Mouse (Mus musculus) left cerebral cortex, postnatal 4 days (tissue): Measurements from ENCODE around the gene Nim1k. TPM values are rescaled to one million over a fixed set of nuclear protein-coding genes. Genes with fewer than 3 reads are reported as not detected.

ENCODE experiments used
- DNase-seq: peaks from one replicate; pipeline ENCODE4 v3.0.0-alpha.2; 2022
- intact Hi-C: fragments of 180-260 bp; cut with DNase I; formaldehyde crosslinking; loops from one replicate; pipeline ENCODE4 v1.15.1; 2025
- total RNA-seq, 2 experiments: library from RNA; stranded (reverse); gene quantifications; 2 replicates each; pipeline ENCODE4 v1.2.3; 2021

The Nim1k gene
- total RNA-seq, result 10 to 100 TPM; 11.6 to 12.3 TPM

DNA sequence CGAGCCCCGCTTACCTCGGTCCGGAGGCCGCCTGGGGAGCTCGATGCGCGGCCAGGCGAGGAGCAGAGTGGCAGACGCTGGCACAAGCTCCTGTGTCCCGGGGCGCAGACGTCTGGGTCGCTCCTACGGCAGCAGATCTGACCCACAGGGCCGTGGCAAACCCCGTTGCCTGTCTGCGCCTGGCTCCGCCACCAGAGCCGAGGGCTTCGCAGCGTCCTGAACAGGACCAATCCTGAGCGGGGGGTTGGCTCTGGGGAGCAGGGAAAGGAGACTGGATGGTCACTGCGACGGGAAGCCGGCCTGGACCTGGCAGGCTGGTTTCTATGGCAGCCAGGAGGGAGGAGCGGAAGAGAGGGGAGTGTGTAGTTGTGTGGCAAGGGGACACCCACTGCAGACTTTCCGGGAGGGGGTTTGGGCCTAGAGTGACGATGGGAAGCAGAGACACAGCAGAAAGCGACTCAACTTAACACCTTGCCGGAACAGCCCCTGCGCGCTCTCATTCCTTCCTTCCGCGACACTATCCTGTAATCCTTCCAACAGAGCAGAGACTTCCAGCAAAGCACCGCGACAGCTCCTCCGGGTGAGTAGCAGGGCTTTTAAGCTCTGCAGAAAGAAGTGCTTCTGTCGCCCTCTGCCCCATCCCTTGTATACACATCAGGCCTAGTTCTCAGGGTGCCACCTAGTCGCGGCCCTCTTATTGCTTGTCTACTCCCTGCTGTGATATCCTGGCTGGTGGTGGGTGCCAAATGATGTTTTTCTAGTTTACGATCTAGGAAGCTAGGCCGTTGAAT, at the start of gene Nim1k:
TSS of gene Nim1k (minus strand) at position 202 of the 791 bp plus-strand sequence.
- DNase-seq, result peak; percentile 90
- intact Hi-C loops, result no loop called here

DNA sequence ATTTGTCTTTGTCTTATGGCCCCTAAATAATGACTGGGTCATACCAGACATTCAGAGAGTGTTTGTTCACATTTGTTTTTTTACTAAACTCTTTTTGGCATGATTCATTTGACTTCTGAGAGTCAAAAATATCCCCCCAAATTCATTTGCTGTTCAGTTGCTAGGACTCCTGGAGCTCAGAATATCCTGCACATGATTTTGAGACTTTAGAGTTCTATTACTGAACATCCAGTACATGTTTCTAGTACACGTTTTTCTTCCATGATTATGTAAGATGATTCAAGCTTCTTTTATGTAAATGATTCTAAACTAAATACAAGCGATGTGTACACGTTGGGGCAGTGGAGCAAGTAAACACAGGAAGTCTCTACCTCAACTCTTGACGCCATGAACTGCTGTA, 42.0 kb upstream of the Nim1k start:
- no peak for DNase-seq
- intact Hi-C loops, result no loop called here

DNA sequence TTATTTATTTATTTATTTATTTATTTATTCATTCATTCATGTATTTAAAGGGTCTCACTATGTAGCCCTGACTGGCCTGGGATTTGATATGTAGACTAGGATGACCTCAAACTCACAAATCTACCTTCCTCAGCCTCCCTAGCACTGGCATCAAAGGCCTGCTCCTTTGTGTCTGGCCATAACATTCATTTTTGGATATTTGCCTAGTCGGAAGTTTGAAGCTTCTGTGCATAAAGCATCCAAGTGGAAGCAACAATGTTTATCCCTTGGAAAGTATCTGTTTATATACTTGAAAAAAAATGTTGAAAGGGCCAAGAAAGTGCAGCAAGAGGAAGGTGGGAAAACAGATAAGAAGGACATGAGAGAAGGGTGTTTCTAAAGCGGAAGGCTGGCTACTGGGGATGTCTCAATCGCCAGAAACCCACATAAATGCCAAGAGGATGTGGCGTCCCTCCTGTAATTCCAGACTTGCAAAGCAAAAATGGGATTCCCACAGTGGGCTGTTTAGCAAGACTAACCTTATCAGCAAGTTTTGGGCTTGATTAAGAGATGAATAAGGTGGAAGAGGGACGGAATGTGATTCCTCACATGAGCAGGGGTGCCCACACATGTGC, 37.2 kb upstream of the Nim1k start:
- DNase-seq, result no peak
- intact Hi-C loops, result no loop called here

DNA sequence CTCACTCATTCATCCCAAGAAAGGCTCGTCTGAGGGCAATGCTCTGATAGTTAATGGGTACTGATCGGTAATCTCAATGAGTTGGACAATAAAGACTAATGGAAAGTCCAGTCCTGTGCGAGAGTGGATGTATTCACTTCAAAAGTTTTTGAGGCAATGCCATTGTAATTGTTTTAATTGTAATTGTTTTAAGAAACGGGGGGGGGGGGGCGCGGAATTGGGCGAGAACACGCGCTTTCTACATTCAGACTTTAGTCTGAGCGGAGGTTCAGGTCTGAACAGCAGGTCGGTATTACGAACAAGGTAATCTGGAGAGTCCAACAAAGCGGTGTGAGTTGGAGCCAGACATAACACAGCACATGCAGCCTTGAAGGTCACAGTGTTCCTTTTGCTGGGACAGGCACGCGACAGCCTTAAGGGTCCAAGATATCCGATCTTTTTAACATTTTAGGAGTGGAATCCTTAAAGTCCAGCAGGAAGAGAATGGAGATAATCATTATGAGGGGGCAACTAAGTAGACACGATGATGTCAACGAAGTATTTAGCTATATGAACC, 36.0 kb upstream of the Nim1k start:
- no peak for DNase-seq
- intact Hi-C loops, result no loop called here

DNA sequence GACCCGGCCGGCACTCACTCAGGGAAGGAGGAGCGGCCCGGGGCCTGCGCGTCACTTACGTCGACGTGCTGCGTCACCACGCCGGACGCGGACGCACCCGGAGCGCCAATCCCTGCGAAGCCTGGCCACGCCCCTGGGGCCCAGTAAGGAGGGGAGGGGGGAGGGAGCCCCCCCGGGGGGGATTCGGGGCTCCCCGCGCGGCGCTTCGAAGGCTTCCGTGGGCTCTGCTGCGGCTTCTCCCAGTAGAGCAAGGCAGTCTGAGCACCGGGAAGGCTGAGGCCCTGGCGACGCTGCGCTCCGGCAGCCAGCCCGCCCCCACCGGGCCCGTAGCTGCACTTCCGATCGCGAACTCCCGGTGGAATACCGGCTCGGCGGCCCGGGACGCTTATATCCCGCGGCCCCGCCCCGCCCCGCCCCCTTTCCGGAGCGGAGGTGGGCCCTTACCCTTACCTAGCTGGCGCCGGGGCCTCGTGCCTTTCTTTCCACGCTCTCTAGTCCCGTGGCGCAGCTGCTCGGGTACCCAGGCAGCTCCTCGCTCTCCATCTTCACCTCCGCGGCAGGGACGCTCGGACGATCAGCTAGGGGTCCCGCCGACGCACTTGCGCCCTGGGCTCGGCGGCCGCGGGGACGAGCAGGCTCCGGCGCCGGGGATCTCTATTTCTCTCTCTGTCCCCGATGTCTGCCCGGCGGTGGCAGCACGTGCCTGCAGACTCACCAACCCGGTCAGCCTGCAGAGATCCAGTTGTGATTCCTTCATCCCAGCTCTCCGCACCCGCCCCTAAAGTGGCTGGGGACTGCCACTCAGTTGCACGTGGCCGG, 35.3 kb upstream of the Nim1k start, which contains the start of gene Zfp131:
TSS of gene Zfp131 (minus strand) at position 129 of the 819 bp plus-strand sequence.
- intact Hi-C loops, result no loop called here
- DNase-seq, result peak; percentile 96

DNA sequence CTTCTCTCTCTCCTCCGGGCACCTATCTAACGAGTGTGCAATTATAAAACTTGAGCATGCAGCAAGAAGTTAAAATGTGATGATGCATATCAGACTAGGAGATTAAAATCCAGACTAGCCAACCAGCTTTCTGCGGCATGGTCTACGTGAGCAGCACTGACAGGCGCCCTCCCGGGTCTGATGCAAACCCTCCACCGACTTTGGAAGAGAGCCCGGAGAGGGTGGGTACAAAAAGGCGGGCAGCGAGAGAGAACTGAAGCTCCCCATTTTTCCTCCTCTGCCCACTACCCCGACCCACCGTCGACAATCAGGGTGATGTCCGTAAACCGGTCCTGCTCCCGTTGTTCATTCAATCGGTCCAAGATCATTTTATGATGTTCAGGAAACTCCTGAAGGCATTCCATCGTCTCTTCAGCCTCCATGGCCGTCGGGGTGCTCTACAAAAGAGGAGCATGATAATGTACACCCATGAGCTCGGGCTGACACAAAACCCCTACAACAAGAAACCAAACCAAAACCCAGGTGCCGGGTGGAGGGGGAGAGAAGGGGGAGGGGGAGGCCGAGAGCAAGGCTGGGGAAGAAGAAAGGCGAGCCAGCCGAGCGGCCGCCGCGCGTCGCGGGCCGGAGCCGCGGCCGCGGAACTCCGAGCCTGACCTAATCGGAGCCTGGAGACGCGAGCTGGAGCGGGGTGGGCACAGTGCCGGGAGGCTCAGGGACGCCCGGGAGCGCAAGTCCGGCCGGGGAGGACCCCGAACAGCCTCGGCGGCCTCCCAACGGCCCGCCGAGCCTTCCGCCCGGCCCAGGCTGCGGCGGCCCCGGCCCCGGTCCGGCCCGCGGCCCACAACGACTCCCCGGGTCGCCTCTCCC, 34.4 kb upstream of the Nim1k start:
- peak; percentile 86 for DNase-seq
- intact Hi-C loops, result no loop called here

DNA sequence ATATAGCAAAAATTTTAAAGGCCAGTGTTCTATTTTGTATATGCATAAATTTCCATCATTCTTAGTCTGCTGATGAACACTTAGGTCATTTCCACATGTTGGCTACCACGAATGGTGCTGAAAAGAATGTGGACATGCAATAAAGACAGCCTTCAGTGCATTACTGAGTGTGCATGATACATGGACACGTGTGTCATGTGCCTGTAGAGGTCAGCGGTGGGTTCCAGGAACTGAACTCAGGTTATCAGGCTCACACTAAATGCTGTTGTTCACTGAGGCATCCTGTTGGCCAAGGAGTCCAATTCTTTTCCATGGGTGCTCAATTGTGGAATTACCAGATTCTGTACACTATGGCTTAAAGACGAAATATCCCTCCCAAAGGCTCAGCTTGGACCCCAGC, 27.9 kb upstream of the Nim1k start:
- intact Hi-C loops, result no loop called here
- no peak for DNase-seq

DNA sequence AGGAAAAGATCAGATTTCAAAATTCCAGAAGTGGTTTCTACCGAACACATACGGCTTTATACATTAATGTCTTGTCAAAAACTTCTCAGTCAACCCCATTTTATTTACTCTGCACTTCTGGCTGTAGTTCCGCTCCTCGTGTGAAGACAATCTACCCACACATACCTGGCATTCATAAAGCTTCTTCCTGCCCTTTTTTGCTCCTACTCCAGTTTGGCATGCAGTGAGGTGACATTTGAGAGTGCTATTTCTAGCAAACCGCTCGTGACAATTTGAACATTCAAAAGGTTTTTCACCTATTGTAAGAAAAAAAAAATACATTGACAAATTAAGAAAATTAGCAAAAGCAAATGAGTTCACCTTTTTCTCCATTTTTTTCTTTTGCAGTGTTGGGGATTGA, 12.9 kb upstream of the Nim1k start:
- DNase-seq, result no peak
- intact Hi-C loops, result no loop called here

DNA sequence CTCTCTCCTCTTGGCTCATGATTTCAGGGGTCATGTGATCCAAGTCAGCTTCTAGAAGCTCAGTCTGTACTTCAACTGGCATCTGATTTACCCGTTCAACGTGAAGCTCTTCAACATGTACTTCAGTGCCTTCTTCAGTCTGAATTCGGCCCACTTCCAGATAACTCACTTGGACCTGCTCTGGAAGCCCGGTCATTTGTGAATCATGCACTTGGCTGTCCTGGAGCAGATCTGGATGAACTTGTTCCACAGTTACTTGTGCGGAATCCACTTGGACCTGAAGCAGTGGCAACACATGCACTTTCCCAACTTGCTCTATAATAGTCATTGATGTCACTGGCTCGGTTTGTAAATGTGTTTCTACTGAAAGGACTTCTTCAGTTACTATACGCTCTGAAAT, 10.8 kb upstream of the Nim1k start:
- no peak for DNase-seq
- intact Hi-C loops, result no loop called here

DNA sequence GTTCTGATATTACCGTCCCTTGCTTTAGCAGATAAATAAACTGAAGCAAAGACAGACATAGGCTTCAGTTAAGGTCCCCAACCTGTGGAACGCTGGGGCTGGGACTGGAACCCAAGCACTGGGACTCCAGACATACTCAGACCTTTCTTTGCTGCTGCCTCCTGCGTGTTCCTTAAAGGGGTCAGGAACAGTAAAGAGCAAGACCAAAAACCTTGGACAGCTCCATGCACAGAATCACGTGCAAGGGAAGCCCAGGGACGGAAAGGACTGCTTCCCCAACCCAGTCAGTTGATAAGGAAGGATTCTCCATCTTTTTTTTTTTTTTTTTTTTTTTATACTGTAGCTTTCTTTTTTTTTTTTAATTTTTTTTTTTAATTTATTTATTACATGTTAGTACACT, 1.1 kb upstream of the Nim1k start:
- intact Hi-C loops, result no loop called here
- no peak for DNase-seq

DNA sequence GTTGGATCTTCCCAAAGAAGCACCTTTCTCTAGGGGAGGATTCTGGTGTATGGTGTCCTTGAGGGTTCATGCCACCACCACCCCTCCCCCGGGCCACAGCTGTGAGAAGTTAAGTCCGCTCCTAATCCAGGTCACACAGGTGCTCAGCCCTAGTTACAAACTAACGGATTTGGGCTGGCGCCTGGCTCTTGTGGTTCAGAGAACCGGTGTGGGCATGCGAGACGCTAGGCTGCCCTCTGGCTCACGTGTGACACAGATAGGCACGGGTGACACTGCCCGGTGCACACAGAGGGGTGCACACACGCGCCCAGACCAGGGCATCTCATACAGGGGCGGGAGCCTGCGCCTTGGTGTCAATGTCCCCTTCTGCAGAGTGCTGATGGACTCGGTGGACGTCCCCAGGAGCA, 538 bp downstream of the Nim1k start:
- intact Hi-C loops, result no loop called here
- DNase-seq, result peak; percentile 29

DNA sequence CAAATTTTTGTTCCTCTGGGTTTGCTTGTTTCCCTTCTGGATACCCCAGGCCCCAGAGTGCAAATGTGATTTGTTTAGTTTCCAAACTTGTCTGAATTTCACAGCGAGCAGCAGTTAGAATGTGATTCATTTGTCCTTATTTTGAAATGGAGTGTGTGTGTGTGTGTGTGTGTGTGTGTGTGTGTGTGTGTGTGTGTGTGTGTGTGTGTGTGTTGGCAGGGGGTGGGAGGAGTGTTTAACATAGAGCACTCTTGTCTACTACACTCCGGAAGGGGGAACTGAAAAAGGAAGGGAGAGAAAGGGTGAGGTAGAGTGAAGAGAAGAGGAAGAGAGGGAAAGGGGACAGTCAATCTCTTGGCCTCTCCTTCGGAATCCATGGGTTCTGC, 1.1 kb downstream of the Nim1k start:
- intact Hi-C loops, result no loop called here
- DNase-seq, result no peak

DNA sequence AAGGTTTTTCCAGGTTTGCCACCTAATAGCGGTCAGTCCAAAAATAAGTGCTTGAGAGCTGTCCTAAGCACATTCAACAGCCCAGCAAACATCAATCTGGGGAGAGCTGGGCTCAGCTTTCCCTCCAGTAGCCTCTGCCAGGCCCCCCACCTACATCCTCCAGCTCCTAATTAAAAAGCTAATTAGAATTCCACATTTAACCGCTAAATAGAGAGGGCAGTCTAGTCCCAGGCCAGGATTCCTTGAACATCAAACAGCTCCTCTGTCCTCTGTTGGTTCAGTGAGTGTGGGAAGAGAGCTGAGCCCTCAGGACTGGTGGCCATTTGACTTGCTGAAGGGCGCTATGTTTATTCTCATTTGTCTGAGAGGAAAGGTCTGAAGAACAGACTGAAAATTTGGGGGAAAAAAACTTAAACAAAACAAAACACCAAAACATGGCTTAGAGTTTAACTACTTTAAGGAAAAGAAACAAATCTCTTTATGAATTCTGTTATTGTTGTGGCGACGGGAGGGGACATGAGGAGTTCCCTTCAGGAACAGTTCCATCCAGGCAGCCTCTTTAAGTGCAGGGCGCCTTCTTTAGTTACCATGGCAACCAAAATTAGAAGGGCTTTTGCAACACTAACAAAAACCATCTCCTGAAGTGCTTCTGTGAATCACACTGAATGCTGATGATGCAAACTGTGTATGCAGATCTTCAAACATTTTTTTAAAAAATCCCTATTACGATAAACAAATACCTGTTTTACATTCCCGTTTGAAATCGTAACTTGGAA, 1.6 kb downstream of the Nim1k start:
- intact Hi-C loops, result no loop called here

DNA sequence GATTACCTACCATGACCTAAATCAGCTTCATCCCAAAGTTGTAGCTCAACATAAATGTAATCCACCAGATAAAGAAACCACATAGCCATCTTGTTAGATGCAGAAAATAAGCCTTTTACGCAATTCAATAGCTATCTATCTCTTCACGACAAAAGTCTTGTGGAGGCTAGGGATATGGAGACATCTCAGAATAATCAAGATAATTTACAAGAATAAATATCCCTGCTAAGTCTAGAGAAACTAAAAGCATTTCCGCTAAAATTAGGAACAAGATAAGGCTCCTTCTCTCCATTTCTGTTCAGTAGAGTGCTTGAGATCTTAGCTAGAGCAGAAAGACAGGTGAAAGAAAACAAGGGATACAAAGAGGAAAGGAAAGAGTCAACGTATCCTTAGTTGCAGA, 8.8 kb downstream of the Nim1k start:
- intact Hi-C loops, result no loop called here
- DNase-seq, result no peak

More for the DNA sequence above, 1.6 kb downstream of the Nim1k start:
- peak; percentile 64 for DNase-seq

DNA sequence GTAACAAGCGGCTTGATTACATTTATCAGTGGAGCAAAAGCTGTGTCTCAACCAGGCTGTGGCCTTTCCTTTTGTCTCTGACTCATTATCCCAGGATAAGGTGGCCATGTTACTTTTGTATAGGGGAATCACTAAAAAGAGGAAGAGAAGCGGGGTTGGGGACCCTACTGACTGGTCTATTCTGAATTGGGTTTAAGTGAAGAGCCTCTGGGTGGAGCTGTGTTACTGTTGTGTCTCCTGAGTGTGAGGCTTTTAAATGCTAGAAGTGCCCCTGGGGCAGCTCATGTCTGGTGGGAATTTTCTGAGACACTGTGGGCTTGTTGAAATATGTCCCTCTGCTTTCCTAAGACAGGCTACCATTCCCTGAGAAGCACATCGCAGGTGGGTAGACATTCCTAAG, 12.2 kb downstream of the Nim1k start:
- DNase-seq, result no peak
- intact Hi-C loops, result no loop called here

DNA sequence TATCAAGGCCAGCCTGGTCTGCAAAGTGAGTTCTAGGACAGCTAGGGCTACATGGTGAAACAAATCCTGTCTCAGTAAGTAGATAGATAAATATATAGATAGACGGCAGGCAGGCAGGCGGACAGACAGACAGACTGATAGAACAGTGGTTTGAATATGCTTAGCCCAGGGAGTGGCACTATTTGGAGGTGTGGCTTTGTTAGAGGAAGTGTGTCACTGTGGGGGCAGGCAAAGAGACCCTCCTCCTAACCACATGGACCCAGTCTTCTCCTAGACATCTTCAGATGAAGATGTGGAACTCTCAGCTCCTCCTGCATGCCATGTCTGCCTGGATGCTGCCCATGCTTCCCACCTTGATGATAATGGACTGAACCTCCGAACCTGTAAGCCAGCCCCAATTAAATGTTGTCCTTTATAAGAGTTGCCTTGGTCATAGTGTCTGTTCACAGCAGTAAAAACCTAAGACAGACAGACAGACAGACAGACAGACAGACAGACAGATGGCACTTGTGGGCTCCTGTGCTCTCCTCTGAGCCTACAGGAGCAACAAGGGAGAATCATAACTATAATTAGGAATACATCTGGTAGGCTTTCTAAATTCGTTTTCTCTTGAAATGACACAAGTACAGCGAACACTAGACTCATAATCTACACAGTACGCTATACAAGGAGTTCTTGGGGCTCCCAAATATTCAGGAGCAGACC, 12.8 kb downstream of the Nim1k start:
- intact Hi-C loops, result no loop called here
- no peak for DNase-seq

DNA sequence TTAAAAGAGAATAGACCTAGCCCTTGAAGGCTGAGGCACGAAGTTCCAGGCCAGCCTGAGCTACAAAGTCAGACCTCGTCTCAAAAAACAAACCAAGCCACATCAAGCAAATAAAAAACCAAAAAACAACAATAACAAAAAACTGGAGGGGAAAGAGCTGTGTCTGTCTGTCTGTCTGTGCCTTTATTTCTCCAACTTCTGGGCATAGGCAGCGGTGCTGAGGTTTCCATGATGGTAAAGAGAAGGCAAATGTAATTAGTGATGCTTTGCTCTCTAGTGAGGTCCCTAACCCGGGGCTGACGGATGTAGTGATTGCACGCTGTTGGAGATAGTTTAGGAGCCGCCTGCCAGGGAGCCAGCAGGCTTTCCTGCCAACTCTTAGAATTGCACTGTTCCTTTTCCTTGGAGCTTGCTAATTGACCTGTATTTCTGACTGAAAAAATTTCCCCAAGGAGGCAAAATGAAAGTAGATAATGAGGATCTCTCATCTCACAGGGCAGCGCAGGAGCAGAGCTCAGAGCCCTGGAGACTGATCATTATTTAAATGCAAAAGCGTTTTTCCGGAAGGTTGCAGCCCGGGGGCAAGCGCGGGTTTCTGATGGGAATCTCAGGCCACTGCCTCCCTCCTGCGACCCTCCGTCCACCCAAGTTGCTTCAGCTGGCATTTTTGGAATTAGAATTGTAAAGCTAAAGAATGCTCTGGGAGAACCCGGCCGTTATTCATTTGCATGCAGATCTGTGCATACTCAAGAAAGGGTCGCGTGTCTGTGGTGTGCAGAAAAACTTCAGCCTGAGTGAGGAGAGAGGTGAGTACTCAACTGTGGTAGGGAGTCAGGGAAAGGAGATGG, 14.1 kb downstream of the Nim1k start:
- peak; percentile 17 for DNase-seq
- intact Hi-C loops, result no loop called here

DNA sequence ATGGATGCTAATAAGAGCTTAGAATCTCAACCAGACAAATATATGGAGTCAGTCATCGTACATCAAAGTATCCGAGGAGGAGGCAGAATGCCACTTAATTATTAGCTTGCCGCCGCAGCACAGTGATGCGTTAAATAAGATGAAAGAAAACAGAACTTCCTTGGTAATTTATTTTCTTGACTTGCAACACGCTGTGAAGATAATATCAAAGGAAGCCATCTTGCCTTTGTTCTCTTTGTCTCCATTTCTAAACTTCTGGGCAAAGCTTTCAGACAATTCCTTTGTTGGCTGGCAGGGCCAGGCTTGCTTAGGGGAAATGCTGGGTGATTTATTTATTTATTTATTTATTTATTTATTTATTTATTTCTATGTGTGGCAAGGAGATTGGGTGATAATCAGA, 24.2 kb downstream of the Nim1k start:
- intact Hi-C loops, result no loop called here
- no peak for DNase-seq
